Mouse (Mus musculus): ENCODE data around the gene Clic6.

DNA sequence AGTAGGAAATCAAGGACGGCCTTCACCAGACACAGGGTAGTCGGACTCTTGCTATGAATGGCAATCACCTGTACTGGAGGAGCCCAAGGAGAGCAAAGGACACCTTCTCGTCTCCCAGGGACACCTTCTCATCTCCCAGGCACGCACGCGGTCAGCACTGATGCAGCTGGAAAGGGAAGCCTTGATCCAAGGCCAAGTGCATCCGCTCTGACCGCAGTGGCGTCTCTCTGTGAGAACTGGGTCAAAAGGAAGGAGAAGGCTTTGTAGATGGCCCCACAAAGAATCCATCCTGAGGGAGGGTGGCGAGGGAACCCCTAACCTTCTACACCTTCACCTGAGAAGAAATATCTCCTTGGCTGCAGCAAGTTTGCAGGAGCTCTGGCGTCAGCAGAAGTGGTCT lies 43.4 kb upstream of the Clic6 start:
- no peak for TF ChIP-seq POLR2A (IDR thresholded peaks at IDR 0.05; ENCODE audit: borderline replicate concordance, low read depth, low read length)
- no peak for TF ChIP-seq CTCF (IDR thresholded peaks at IDR 0.05; ENCODE audit: low read depth, low read length)

Data from bone marrow macrophage, adult 2 months (primary cell).